Mouse (Mus musculus) neutrophil, adult 5-6 weeks (primary cell): Measurements from ENCODE around the gene Spry1. TPM values are rescaled to one million over a fixed set of nuclear protein-coding genes. Genes with fewer than 3 reads are reported as not detected.

Source experiments
- ATAC-seq: fragments of 151-379, 151-347 bp; 2 replicates; pipeline ENCODE4 v1.8.0; 2017; ENCODE audit warnings: mild to moderate bottlenecking, moderate TSS enrichment; ENCODE audit not compliant: insufficient number of reproducible peaks, poor library complexity, low FRiP score, severe bottlenecking; ENCODE audit errors: extremely low read depth
- total RNA-seq: library from RNA; stranded (forward); fragments of 200-1000 nt; gene quantifications from 2 replicates; pipeline ENCODE4 v1.2.3, GENCODE M21; 2017

The Spry1 gene
- total RNA-seq, 1 experiment from 2014 or later, result 0.58 TPM

DNA sequence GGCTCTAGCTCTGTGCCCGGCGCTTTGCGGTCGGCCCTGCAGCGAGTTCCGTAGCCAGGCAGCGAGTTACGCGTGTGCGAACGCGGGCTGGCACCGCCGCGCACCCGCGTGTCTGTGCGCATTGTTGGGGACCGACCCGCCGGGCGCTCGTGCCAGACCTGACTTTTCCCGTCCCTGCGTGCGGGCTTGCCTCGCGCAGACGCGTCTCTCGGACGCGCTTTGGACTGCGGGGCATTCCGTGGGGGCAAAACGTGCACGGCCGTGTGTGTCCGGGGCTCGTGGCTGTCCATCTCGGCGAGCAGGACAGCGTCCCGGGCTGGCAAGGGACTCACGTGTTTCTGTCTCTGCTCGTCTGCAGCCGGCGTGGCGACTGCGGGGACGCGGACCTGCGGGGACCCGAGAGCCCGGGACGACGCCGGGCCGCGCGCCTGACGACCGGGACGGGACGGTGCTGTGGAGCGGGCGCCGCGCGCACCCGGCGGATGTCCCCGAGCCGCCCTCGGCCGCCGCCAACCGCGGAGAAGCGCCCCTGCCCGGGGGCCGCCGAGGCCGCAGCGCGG is 495 bp downstream of the Spry1 start:
- ATAC-seq, result no peak

DNA sequence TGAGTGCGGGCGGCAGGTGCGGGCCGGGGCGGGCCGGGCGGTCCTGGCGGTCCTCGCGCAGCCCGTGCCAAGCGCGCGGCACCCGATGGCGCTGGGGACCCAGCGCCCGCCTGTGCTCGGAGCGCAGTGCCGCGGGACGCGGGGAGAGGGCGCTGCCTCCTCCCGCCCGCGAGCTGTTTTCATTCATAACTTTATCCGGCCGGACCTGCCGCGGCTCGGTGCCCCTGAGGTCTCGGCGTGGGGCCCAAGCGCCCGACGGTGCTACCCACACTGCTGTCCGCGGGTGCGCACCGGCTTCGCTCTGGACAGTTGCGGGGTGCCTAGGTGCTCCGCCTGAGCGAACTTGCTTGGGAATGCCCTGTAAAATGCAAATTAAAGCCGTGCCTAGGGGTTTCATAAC is 1.1 kb downstream of the Spry1 start:
- ATAC-seq, result peak; percentile 45; the same call in 1 of the 2 replicates

- no peak for ATAC-seq
Observed at GRCm38 (mm10) chr3:37641796-37642680, 2.3 kb downstream of the Spry1 start.

- ATAC-seq, result no peak
Observed at GRCm38 (mm10) chr3:37642681-37643214, 3.0 kb downstream of the Spry1 start.

- no peak for ATAC-seq
Observed at GRCm38 (mm10) chr3:37643411-37643810, 3.7 kb downstream of the Spry1 start.

GRCm38 (mm10) chr3:37643903-37644302 is 4.2 kb downstream of the Spry1 start:
- no peak for ATAC-seq

DNA sequence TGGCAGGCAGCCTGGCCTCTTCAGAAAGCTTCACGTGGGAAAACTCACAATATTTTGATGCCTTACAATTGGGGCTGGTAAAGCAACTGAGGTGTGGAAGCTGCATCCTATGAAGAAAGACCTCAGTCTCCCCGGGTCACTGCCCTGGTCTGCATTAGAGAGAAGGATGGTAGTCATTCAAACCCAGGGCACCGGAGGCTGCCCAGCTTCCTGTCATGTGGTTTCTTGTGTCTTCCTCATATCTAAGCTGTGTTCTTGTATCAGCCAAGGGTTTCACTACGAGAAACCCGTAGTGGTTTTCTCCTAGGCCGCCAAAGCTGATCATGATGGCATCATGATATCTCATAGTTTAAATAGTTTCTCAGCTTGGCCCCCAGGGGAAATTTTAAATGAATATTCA is 5.3 kb downstream of the Spry1 start:
- ATAC-seq, result no peak

GRCm38 (mm10) chr3:37646221-37646620 is 6.5 kb downstream of the Spry1 start:
- no peak for ATAC-seq

- ATAC-seq, result no peak
Observed at GRCm38 (mm10) chr3:37647225-37647624, 7.5 kb downstream of the Spry1 start.

GRCm38 (mm10) chr3:37648244-37648643 is 8.5 kb downstream of the Spry1 start:
- no peak for ATAC-seq

DNA sequence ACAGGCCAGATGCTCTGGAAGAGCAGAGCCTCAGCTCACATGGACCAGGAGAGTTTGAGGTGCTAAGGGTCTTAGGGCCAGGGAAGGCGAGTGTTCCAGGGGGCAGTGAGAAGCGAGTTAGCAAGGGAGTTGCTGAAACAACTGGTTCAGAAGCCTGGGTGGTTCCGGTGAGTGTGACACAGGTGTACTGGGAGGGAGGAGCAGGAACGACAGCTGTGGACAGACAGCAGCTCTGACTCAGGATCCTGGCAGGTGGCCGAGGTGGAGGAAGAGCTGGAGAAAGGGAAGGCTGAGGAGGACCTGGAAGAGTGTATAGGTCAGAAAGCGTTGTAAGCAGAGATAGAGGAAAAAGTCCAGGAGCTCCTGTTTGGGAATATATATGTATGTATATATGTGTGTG is 9.5 kb downstream of the Spry1 start:
- no peak for ATAC-seq

DNA sequence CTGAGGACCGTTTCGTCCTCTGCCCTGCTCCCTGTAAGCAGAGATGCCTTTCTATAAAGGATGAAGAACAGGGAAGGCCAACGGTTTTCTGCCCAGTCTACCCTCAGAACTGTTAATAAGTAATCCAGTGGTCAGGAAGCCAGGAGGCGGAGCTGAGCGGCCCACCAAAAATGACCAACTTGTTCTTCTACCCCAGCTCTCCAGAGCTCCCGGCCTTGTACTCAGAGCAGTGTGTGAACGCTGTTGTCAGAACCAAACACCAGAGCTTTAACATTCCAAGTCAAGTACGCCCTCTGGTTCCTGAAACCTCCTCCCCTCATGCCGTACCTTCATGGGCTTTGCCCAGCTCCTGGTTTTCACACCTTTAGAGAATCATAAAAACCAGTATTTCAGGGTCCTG is 12.8 kb downstream of the Spry1 start:
- ATAC-seq, result no peak

- peak; percentile 17; the same call in 1 of the 2 replicates for ATAC-seq
Observed at GRCm38 (mm10) chr3:37653935-37654729, 14.4 kb downstream of the Spry1 start.

- no peak for ATAC-seq
Observed at GRCm38 (mm10) chr3:37654787-37655186, 15.0 kb downstream of the Spry1 start.

DNA sequence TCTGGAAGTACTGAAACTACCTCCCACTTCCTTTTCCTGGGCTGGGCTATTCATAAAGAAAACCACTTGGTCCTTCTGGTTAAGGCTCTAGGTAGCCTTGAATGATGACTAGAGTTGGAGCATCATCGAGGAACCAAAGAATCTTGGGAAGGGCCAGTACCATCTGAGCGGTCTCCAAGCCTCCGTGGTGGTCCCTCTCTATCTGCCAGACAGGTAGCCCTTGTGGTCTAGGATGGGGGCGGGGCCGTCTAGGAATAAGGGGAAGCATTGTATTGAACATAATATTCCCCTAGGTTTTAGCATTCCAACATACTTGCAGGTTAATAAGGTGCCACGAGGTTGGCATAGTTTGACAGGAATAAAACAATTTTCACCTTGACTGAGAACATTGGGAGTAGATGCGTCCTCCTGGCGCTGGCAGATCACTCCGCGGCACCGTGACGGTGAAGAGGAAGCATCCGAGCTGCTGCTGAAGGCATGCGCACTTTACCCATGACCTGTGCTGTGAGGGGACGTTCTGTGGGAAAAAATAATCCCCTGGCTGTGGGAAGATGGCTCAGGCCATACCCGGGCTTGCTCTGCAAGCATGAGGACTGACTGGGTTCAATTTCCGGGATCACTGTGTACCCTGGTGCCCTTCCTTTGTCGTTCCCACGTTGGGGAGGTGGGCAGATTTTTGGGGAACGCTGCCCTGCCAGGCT is 16.3 kb downstream of the Spry1 start:
- no peak for ATAC-seq

- no peak for ATAC-seq
Observed at GRCm38 (mm10) chr3:37657009-37657408, 17.3 kb downstream of the Spry1 start.

DNA sequence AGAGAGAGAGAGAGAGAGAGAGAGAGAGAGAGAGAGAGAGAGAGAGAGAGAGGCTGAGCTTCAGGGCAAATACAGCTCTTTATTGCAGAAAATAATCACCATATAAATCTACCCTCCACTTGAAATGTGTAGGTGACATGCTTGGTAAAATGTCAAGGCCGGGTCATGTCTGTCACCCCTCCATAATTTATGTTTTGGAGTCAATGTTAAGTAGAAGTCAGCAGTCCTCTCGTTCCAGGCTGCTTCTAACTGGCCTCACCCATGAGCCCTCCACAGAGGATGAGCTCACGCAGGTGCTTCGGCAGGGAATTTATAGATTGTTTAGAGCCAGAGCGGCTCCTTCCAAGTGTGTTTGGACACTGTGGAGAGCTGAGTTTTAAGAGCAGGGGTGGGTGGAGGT is 18.4 kb downstream of the Spry1 start:
- ATAC-seq, result no peak

DNA sequence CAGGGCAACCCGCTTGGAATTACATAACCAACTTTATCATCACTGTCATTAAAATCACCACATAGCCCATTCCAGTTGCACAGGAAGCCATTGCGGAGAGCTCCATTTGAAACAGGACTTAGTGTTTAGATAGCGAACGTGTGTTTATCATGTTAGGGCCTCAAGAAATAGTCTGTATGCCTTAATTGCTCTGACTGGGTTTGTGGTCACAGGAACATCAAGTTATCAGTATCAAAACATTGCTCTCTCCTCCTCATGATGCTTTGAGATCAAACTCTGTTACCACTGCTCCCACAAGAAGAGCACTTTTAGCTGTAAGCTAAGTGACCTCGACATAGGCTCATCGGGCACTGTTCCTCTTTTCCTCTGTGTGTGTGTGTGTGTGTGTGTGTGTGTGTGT is 19.9 kb downstream of the Spry1 start:
- ATAC-seq, result no peak
